Mouse (Mus musculus): ENCODE measurements around the gene Abhd16b. TPM values are rescaled to one million over a fixed set of nuclear protein-coding genes. Genes with fewer than 3 reads are reported as not detected.
A peak's percentile ranks its signal among the peaks of the same experiment; 100 is the strongest.

Abhd16b gene
- total and polyA plus RNA-seq, 2 experiments from 2014 or later, result not detected

- under 1% methylated on average over 60 of the region's 72 CpGs for WGBS
- Histone ChIP-seq H3K36me3 (replicated peaks; ENCODE audit: control insufficient read depth, insufficient read depth, low read length) (no peaks in the 10 kb centered on the region), H3K4me2 (ENCODE audit: low read depth, low read length) (peak overlapping the region; percentile 98), H3K9ac (replicated peaks; ENCODE audit: low read depth, low read length) (peak overlapping the region; percentile 88), H3K27ac (ENCODE audit: low read depth) (peak overlapping the region; percentile 85), H3K9me3 (replicated peaks; ENCODE audit: control insufficient read depth, low read length) (no peaks in the 10 kb centered on the region), H3K4me1 (ENCODE audit: control insufficient read depth, insufficient read depth) (peaks cover 12% of the 10 kb centered on the region; the same call in 1 of the 2 replicates), H3K4me3 (ENCODE audit: low read depth, low read length) (peak overlapping the region; percentile 96), H3K27me3 (ENCODE audit: control insufficient read depth, insufficient read depth, low read length) (no peaks in the 10 kb centered on the region; the same call in 1 of the 2 replicates)
- DNase-seq (ENCODE audit: low spot score) (no peak), ATAC-seq (ENCODE audit: insufficient read depth, low read depth) (peak; percentile 15; the same call in 1 of the 2 replicates)
- TF ChIP-seq EP300 (IDR thresholded peaks at IDR 0.05; ENCODE audit: low read depth), result no peak
- TF ChIP-seq CTCF (IDR thresholded peaks at IDR 0.05; ENCODE audit: low read depth), result no peak
These were observed 34.4 kb upstream of the Abhd16b start for GRCm38 (mm10) chr2:181458411-181459152.

- peak within 1 kb of the TSS; percentile 85 for H3K27ac ChIP-seq (ENCODE audit: low read depth)
- ATAC-seq (ENCODE audit: insufficient read depth, low read depth), result peak; percentile 89
- peak within 1 kb of the TSS; percentile 98 for H3K4me2 ChIP-seq (ENCODE audit: low read depth, low read length)
- WGBS, result 2% methylated on average over 48 of the region's 83 CpGs
- H3K4me1 ChIP-seq (ENCODE audit: control insufficient read depth, insufficient read depth), result peaks cover 12% of the 10 kb centered on the region; the same call in 1 of the 2 replicates
- peak; percentile 67 for DNase-seq (ENCODE audit: low spot score)
- no peaks in the 10 kb centered on the region for H3K36me3 ChIP-seq (replicated peaks; ENCODE audit: control insufficient read depth, insufficient read depth, low read length)
- H3K4me3 ChIP-seq (ENCODE audit: low read depth, low read length), result peak within 1 kb of the TSS; percentile 96
- TF ChIP-seq CTCF (IDR thresholded peaks at IDR 0.05; ENCODE audit: low read depth) (no peak), EP300 (IDR thresholded peaks at IDR 0.05; ENCODE audit: low read depth) (no peak)
- no peaks in the 10 kb centered on the region for H3K9me3 ChIP-seq (replicated peaks; ENCODE audit: control insufficient read depth, low read length)
- H3K9ac ChIP-seq (replicated peaks; ENCODE audit: low read depth, low read length), result peak within 1 kb of the TSS; percentile 88
- no peaks in the 10 kb centered on the region; the same call in 1 of the 2 replicates for H3K27me3 ChIP-seq (ENCODE audit: control insufficient read depth, insufficient read depth, low read length)
These were observed 33.8 kb upstream of the Abhd16b start, which contains the start of gene Zbtb46 for GRCm38 (mm10) chr2:181459153-181459672. Gene Zbtb46, minus strand, starts transcription at chr2:181459426.

- WGBS, result under 1% methylated on average over 67 of the region's 71 CpGs
- H3K9me3 ChIP-seq (replicated peaks; ENCODE audit: control insufficient read depth, low read length), result no peaks in the 10 kb centered on the region
- H3K4me2 ChIP-seq (ENCODE audit: low read depth, low read length), result peak overlapping the region; percentile 98
- H3K27ac ChIP-seq (ENCODE audit: low read depth), result peak overlapping the region; percentile 85
- no peaks in the 10 kb centered on the region for H3K36me3 ChIP-seq (replicated peaks; ENCODE audit: control insufficient read depth, insufficient read depth, low read length)
- H3K4me1 ChIP-seq (ENCODE audit: control insufficient read depth, insufficient read depth), result peaks cover 12% of the 10 kb centered on the region; the same call in 1 of the 2 replicates
- H3K9ac ChIP-seq (replicated peaks; ENCODE audit: low read depth, low read length), result peak overlapping the region; percentile 88
- peak; percentile 38 for DNase-seq (ENCODE audit: low spot score)
- peak; percentile 23 for ATAC-seq (ENCODE audit: insufficient read depth, low read depth)
- no peaks in the 10 kb centered on the region; the same call in 1 of the 2 replicates for H3K27me3 ChIP-seq (ENCODE audit: control insufficient read depth, insufficient read depth, low read length)
- no peak for TF ChIP-seq CTCF (IDR thresholded peaks at IDR 0.05; ENCODE audit: low read depth)
- 0 out of 2 replicates have a peak, but pooled peaks have one; percentile 44 for TF ChIP-seq EP300 (IDR thresholded peaks at IDR 0.05; ENCODE audit: low read depth)
- H3K4me3 ChIP-seq (ENCODE audit: low read depth, low read length), result peak overlapping the region; percentile 96
These were observed 33.1 kb upstream of the Abhd16b start for GRCm38 (mm10) chr2:181459673-181460621.

GRCm38 (mm10) chr2:181461536-181462100, 31.4 kb upstream of the Abhd16b start:
- H3K9me3 ChIP-seq (replicated peaks; ENCODE audit: control insufficient read depth, low read length), result no peaks in the 10 kb centered on the region
- H3K4me2 ChIP-seq (ENCODE audit: low read depth, low read length), result no peak overlapping the region
- no peak overlapping the region for H3K27ac ChIP-seq (ENCODE audit: low read depth)
- no peaks in the 10 kb centered on the region for H3K36me3 ChIP-seq (replicated peaks; ENCODE audit: control insufficient read depth, insufficient read depth, low read length)
- ATAC-seq (ENCODE audit: insufficient read depth, low read depth), result no peak
- TF ChIP-seq EP300 (IDR thresholded peaks at IDR 0.05; ENCODE audit: low read depth) (no peak), CTCF (IDR thresholded peaks at IDR 0.05; ENCODE audit: low read depth) (no peak)
- H3K4me1 ChIP-seq (ENCODE audit: control insufficient read depth, insufficient read depth), result peaks cover 4% of the 10 kb centered on the region; the same call in 1 of the 2 replicates
- H3K9ac ChIP-seq (replicated peaks; ENCODE audit: low read depth, low read length), result no peak overlapping the region
- H3K4me3 ChIP-seq (ENCODE audit: low read depth, low read length), result no peak overlapping the region
- 80% methylated on average over 1 of the region's 1 CpGs for WGBS
- no peaks in the 10 kb centered on the region; the same call in 1 of the 2 replicates for H3K27me3 ChIP-seq (ENCODE audit: control insufficient read depth, insufficient read depth, low read length)
- DNase-seq (ENCODE audit: low spot score), result no peak

GRCm38 (mm10) chr2:181462604-181463003, 30.4 kb upstream of the Abhd16b start:
- Histone ChIP-seq H3K9me3 (replicated peaks; ENCODE audit: control insufficient read depth, low read length) (no peaks in the 10 kb centered on the region), H3K27ac (ENCODE audit: low read depth) (no peak overlapping the region), H3K27me3 (ENCODE audit: control insufficient read depth, insufficient read depth, low read length) (no peaks in the 10 kb centered on the region), H3K4me1 (ENCODE audit: control insufficient read depth, insufficient read depth) (peaks cover 4% of the 10 kb centered on the region; the same call in 1 of the 2 replicates), H3K4me2 (ENCODE audit: low read depth, low read length) (no peak overlapping the region), H3K36me3 (replicated peaks; ENCODE audit: control insufficient read depth, insufficient read depth, low read length) (no peaks in the 10 kb centered on the region), H3K9ac (replicated peaks; ENCODE audit: low read depth, low read length) (no peak overlapping the region), H3K4me3 (ENCODE audit: low read depth, low read length) (no peak overlapping the region)
- no peak for DNase-seq (ENCODE audit: low spot score)
- no peak for ATAC-seq (ENCODE audit: insufficient read depth, low read depth)
- no peak for TF ChIP-seq CTCF (IDR thresholded peaks at IDR 0.05; ENCODE audit: low read depth)
- TF ChIP-seq EP300 (IDR thresholded peaks at IDR 0.05; ENCODE audit: low read depth), result no peak
- 76% methylated on average over 1 of the region's 1 CpGs for WGBS

Measured in heart, postnatal 0 days (tissue).